Mouse (Mus musculus): ENCODE measurements around the gene Hydin.

Hydin gene

DNA sequence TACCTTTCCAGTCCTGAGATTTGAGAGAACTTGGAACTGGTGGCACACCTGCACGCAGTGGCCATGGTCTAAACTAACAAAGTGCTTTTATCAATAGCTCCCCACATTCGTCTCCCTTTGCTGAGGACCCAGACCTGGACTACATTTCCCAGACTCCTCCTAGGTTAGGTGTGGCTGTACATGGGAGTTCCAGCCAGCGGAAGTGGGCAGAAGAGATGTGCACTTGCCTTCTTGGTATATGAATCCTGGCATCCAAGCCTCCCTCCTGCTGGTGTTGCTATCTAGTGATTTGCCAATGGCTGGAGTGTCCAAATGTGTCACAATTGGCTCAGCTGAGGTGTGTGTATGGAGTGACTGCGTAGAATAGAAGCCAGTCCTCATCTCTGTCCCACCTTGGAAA, 173.8 kb downstream of the Hydin start:
- no peak for DNase-seq (ENCODE audit: low read depth, low spot score)

DNA sequence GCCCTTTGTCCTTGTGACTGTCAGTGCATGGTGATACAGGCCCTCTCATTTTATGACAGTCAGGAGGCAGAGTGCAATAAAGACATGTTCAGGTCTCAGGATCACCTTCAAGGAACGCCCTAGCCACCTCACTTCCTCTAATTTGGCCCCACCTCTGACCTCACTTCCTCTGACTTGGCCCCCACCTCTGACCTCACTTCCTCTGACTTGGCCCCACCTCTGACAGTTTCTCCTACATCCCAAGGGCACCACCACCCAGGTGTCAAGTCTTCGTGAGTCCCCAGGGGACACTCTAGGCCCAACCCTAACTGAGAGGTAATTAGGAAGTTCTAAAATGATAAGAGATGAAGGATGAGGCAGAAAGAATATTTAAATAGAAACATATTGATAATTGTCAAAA, 177.5 kb downstream of the Hydin start:
- peak; percentile 82 for DNase-seq (ENCODE audit: low read depth, low spot score)

DNA sequence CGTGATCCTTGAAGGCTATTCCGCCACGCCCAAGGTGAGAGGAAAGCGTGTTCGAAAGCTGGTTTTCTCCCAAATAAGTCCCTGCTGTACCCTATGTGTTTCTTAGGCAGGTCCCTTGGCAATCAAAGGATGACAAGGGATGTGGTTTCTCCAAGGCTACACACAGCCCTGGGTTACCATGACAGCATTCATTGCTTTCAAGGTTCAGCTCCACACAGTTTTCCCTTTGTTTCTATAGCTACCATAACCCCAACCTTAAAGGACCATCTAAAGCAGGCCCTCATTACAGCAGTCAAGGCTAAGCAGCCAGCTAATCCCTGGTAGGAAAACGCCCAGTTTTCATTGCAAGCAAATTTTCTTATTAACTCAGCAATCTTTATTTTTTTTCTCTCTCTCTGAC, 183.7 kb downstream of the Hydin start:
- no peak for DNase-seq (ENCODE audit: low read depth, low spot score)

DNA sequence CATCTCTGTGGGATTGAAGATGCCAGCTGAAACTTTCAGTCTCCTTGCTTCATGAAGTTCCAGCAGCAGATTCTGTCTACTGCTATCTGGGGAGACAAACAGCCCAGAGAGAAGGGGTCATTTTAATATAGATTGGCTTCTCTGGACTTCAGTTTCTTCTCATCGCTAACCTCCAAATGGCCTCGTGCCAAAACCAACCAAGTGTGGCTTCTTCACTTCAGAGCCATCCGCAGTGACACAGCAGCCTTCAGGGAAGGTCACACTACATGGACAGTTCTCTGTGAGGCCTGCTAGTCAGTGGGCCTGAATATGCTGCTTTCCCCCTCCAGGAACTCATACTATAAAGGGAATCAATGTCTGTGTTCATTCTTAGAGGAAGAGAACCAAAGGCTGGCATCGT, 187.7 kb downstream of the Hydin start:
- DNase-seq (ENCODE audit: low read depth, low spot score), result no peak

DNA sequence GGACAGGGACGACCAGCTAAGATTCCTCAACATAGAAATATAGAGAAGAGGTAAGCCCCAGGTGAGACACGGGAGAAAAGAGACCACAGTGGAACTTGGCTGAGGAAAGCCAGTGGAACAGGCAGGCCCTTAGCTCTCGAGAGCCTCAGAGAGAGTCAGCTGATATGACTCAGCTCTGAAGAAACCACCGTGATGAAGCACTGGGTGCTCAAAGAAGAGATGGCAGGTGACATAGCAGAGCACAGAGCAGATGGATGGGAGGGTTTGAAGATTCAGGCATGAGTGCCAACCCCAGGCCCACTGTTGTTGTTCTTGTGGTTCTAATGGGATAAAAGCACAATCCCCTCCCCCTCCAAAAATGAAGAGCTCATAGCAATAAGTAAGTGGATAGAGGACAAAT, 190.6 kb downstream of the Hydin start:
- DNase-seq (ENCODE audit: low read depth, low spot score), result no peak

DNA sequence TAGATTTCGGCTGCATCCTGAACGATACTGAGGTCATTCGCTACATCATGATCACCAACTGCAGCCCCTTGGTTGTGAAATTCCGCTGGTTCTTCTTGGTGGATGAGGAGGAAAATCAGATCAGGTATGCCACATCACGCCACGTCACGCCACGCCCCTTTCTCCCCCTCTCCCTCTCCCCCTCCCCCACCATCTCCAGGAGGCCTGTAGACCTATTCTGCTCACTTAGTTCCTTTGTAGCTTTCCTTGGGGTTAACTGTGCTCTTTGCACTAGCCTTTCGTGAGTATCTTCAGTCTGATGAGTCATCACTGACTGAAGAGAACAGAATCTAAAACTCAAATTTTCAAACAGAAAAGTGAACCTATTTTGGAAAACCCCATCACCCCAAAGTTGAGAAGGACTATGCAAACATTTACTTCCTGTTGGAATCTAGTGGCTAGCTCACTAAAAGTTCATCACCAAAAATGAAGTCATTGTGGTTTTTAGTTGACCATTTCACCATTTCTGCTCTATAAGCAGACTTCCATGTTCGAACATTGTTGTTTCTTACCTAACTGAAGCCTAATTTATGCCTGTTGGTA, 195.9 kb downstream of the Hydin start:
- peak; percentile 29 for DNase-seq (ENCODE audit: low read depth, low spot score)

DNA sequence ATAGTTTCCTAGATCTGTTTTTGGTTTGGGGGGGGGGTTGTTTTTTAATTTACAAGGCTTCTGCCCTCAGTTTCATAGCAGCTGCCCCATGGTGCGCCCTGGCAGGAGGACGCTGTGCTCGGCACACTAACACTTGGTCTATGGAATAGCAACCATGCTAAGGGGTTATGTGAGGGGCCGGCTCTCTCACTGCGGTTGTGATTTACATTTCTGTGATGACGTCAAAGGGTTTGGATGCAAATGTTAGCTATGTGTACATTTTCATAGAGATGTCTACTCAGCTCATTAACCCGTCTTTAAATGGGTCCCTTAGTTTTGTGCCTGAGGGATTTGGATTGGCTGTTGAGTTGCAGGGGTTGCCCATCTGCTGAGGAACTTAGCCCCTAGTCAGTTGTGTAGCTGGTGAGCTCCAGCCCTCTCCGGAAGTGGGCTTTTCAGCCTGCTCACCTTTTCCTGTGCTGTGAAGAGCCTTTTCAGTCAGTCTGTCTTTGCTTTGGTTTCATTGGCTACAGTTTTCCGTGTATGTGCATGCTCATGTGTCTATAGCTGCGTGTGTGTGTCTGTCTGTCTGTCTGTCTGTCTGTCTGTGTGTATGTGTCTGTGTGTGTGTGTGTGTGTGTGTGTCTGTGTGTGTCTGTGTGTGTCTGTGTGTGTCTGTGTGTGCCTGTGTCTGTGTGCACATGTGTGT, 197.1 kb downstream of the Hydin start:
- no peak for DNase-seq (ENCODE audit: low read depth, low spot score)

DNA sequence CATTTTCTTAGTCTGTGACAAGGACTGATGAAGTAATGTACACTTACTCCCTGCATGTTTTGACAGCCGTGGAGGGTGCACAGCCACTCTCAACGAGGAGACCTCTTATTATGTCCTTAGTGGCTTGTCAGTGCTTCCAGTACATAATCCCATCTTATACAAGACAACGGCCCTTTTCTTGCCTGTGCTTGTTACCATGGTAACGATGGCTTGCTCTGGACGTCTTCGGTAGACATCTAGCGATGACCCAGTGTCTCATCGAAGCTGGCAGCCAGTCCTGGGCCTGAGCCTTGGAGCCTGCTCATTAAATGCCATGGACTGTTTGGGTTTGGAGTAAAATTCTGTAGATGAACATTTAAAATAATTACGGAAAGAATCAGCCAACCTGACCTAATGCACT, 198.8 kb downstream of the Hydin start:
- no peak for DNase-seq (ENCODE audit: low read depth, low spot score)

DNA sequence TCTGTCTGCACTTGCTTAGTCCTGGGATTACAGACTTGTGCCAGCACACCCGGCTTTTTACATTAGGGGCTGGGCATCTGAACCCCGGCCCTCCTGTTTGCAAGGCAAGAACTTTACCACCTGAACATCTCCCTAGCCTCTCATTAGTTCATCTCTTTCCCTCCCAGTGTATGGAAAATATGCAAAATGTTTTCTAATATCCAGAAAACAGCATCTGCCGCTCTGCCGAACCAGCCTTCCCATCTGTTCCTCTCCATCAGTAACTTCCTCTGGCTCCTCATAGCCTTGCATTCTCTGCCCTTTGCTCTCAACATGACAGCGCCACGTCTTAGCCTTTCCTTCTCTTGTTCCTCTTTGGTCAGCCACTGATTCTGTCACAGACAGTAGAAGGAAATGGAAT, 210.5 kb downstream of the Hydin start:
- DNase-seq (ENCODE audit: low read depth, low spot score), result no peak

DNA sequence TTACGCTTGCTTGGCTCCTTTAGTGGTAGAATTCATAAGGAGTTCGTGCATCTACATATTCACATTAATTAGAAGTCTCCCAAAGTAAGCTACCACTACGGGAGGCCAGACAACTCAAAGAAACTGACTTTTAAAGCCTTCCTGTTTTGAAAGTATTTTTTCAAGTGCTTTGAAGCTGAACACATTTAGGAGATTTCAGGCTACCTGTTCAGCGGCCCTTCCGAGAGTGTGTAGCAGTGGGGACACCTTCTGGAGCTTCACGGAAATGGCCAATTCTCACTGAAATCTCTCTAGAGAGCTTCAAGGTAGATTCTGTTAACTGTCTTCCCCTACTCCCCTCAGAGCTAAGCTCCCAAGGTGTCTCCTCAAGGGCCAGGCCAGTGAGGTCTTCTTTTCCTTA, 211.8 kb downstream of the Hydin start:
- peak; percentile 52 for DNase-seq (ENCODE audit: low read depth, low spot score)

DNA sequence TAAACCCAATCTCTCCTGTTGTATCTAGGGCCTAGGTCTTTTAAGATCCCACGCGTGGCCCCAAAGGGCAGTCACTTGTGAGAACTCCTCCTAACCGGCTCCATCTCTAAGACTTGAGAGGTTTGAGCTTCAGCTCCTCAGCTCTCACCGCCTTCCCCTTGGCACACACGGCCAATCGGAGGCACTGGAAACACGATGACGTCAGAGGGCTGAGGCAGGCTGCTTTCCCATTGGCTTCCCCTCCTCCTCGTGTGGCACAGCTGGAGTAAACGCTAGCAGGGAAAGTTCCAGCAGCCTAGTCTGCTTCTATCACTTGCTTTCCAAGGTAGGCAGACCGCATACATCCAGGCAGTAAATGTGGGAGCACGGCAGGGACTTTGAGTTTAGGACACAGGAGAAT, 212.6 kb downstream of the Hydin start:
- DNase-seq (ENCODE audit: low read depth, low spot score), result no peak

DNA sequence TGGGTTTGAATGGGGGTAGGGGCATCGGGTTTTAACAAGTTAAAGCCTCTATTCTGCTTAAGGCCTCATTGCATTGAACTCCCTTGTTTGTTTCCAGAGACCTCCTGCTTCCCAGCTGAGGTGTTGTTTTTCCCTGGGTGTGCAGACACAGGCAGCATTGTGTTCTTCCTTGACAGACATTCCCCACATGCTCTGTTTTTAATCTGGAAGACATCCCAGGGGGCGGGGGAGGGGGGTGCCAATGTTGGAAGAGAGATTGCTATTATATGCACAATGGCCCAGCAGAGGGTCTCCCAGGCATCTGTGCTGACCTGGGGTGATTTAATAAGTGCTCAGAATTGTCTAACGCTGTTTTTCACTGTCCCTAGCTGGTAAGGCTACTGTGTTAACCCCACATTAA, 215.5 kb downstream of the Hydin start:
- DNase-seq (ENCODE audit: low read depth, low spot score), result no peak

DNA sequence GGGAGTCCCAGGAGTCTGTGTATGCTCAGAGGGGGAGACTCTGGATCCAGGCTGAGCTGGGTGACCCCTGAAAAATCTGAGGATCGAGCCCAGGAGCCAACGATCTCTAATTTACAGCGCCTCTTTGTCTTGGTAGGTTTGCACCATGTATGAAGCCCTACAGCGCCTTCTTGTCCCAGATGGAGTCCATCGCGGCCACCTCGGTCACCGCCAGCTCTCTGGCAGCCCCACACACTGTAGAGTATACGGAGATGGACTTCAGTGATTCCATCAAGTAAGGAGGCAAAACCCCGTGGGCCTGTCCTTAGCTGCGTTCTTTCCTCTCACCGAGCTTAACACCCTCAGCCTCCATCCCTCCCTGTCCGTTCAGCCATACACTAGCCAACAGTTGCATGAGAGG, 218.5 kb downstream of the Hydin start:
- no peak for DNase-seq (ENCODE audit: low read depth, low spot score)

DNA sequence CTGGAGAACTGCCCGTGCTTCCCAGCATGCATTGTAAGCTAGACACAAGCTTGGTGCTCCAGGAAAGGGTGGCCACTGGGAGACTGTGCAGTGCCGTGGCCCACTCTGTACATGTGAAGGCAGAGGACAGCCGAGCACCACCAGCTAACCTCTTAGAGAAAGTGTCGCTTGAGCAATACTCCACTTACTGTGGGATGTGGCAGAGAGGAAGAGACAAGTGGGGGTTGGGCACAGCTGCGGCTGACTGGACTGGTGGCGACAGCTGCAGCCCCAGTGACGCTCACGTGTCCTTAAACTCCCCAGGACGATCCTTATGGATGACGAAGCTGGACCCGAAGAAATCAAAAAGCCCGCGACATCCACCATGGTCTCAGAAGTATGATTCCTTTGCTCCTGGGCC, 219.2 kb downstream of the Hydin start:
- no peak for DNase-seq (ENCODE audit: low read depth, low spot score)

DNA sequence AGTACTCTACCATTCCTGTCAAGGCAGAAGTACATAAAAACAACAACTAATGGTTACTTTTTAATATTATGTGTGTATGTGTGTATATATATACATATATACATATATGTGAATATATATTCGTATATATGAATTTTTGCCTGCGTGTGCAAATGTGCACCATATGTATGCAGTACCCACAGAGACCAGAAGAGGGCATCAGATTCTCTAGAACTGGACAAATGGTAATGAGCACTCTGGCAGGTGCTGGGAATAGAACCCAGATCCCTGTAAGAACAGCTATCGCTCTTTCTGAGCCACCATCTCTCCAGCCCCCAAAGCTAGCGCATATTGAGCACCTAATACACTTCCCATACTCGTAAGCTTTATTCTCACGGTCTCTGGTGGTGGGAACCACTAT, 220.9 kb downstream of the Hydin start:
- DNase-seq (ENCODE audit: low read depth, low spot score), result peak; percentile 11

DNA sequence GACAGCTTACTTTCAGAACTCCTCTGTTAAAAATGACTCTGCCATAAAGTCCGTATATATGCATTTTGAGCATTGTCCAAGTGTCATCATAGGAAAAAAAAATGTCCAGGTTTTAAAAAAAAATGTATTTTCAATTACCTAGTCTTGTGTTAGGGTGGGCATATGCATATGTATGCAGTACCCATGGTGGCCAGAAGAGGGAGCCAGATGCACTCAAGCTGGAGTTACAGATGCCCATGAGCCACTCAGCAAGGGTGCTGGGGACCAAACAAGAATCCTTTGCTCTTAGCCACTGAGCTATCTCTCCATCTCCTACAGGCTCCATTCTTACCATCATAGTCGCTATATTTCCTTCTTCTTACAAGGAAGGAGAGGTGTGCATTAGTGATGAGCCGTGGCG, 222.6 kb downstream of the Hydin start:
- DNase-seq (ENCODE audit: low read depth, low spot score), result peak; percentile 55

DNA sequence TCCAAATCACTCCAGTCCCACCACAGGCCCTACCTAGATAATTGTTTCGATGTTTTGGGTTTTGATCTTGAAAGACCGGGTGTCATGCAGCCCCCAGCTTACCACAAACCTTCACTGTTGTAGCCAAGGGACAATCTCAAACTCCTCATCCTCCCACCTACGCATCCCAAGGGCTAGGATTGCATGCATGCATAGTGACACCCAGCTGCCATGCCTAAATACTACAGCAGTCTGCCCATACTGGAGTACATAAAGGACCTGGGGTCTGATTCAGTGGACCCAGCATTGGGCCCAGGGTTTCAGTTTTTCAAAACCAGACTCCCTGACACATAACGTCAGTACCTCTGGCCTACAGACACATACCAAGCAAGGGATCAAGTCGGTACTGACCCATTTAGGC, 224.3 kb downstream of the Hydin start:
- no peak for DNase-seq (ENCODE audit: low read depth, low spot score)

DNA sequence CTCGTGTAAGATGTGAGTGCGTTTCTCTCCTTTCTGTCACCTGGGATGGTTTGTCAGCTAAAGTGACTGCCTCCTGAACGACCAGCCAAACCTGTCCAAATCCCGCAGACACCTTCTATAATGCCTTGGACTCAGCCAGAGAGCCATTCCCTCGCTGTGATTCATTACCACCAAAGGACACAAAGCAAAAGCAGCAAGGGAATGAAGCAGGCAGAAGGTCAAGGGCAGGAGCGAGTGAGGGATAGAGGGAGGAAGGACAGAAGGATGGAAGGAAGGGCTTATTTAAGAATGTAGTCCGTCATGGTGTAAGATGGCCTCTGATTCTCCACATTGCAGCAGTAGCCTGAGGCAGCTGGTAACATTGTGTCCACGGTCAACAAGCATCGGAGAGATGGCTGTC, 229.5 kb downstream of the Hydin start:
- DNase-seq (ENCODE audit: low read depth, low spot score), result no peak

DNA sequence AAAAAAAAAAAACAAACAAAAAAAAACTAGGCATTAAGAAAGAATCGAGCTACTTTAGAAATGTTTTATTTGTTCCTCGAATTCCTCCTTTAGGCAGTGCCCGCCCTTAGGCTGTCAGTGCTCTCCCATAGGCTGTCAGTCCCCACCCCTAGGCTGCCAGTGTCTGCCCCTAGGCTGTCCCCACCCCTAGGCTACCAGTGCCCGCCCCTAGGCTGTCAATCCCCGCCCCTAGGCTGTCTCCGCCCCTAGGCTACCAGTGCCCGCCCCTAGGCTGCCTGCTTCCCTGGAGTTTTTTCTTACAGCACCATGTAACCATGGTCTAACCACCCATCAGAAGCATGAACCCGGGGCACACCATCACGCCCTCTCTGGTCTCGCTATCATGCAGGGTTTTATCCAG, 233.5 kb downstream of the Hydin start:
- DNase-seq (ENCODE audit: low read depth, low spot score), result peak; percentile 63

DNA sequence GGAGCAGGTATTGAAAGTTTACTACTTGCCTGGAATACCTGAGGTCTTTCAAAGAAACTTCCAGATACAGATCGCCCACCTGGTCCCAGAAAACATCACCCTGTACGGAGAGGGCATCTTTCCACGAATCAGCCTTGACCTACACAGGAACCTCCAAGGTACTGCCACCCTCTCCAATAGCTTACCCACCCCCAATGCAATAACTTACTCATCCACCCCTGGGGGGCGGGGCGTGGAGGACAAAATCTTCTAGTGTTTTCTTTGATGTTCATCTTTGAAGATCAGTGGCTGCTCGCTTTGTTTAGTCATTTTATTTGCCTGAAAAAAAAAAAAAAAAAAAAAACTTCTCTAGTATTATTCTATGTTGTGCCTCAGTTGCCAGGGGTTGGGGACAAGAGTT, 233.9 kb downstream of the Hydin start:
- DNase-seq (ENCODE audit: low read depth, low spot score), result no peak

DNA sequence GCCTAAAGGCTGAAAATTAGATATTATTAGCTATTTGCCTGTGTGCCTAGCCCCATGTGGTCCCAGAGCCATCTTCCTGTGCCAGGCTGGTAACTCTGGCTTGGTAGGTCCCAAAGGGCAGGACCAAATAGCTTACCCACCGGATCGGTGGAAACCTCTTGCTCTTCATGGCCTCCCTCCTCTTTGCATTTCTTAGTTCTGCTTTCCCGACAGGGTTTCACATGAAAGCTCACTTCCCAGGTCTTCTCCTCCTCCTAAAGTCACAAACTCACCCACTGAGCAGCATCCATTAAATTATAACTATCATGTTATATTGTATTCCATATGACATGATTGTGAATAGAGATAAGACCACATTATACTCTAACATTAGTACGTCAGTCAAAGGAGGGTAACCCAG, 234.6 kb downstream of the Hydin start:
- no peak for DNase-seq (ENCODE audit: low read depth, low spot score)

DNA sequence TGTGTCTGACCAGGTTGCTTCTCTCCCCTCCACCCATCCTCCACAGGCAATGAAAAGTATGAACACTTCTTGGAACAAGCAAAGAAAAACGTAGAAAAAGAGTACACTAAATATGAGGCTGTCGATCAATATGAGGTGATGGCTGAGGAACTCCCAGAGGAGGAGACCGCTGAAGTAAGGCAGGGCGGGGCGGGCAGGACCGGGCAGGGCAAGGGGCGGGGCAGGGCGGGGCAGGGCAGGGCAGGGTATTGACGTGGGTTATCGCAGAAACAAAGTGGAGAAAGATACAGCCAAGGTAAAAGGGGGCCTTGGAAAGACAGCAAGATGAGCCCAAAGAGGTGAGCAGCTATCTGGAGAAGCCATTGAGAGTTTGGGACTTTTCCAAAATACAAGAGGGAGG, 236.1 kb downstream of the Hydin start:
- no peak for DNase-seq (ENCODE audit: low read depth, low spot score)

DNA sequence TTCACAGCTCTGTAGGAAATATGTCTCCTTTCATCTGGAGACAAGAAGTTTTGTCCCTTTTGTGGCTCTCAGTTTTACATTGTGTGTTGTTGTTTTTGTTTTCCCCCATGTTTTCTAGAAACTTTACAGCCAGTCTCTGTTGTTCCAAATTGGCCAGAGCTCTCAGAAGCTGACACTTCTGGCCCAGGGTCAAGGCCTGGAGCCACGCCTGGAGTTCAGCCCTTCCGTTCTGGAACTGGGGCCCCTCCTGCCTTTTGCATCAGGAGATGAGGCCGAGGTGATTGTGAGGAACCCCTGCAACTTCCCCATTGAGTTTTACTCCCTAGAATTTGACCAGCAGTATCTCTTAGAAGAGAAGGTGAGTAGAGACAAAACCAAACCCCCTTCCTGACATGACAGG, 242.0 kb downstream of the Hydin start:
- no peak for DNase-seq (ENCODE audit: low read depth, low spot score)

DNA sequence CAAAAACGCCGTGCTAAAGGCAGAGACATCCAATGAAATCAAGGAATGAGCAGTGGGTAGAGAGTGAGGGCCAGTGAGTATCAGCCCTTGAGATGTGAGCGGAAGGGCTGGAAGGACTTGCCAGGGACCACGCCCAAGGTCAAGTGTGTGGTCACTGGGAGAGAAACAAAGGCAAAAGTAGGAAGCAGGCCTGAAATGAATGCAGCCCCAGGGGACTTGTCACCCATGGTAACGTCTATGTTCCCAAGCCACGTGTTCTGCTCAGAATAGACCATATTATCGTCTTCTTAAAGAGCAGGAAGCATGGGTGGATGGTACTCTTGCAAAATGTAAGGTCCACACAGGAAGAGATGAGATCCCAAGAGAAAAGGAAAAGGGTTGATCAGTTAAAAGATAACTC, 253.0 kb downstream of the Hydin start:
- DNase-seq (ENCODE audit: low read depth, low spot score), result no peak
